Mouse (Mus musculus) thymus, adult 18-20 months (tissue): ENCODE results near the gene Smc3.

Experiments used
- DNase-seq, 2 experiments: peaks; one replicate each; pipeline ENCODE4 v3.0.0; 2022; ENCODE audit warnings: mixed read lengths in 2 of 2

Gene Smc3

GRCm38 (mm10) chr19:53657437-53657836, 57.2 kb downstream of the Smc3 start:
- no peak for DNase-seq

- DNase-seq: no peak
Observed at GRCm38 (mm10) chr19:53660722-53661420, 60.7 kb downstream of the Smc3 start.

GRCm38 (mm10) chr19:53661938-53662722, 61.9 kb downstream of the Smc3 start:
- no peak for DNase-seq

GRCm38 (mm10) chr19:53664831-53665230, 64.6 kb downstream of the Smc3 start:
- DNase-seq: no peak

- no peak for DNase-seq
Observed at GRCm38 (mm10) chr19:53665391-53665790, 65.2 kb downstream of the Smc3 start.

GRCm38 (mm10) chr19:53666708-53667107, 66.5 kb downstream of the Smc3 start:
- DNase-seq: no peak

- no peak for DNase-seq
Observed at GRCm38 (mm10) chr19:53668821-53669220, 68.6 kb downstream of the Smc3 start.

- no peak for DNase-seq
Observed at GRCm38 (mm10) chr19:53670625-53671141, 70.5 kb downstream of the Smc3 start.

GRCm38 (mm10) chr19:53671432-53671831, 71.2 kb downstream of the Smc3 start:
- no peak for DNase-seq

GRCm38 (mm10) chr19:53674131-53674925, 74.1 kb downstream of the Smc3 start:
- no peak for DNase-seq

GRCm38 (mm10) chr19:53676228-53676627, 76.0 kb downstream of the Smc3 start:
- DNase-seq: no peak

GRCm38 (mm10) chr19:53676718-53677634, 76.8 kb downstream of the Smc3 start, which contains the start of gene Rbm20:
TSS of gene Rbm20 (plus strand) at chr19:53677306.
- peak; percentile 7 to 9 for DNase-seq

- DNase-seq: no peak
Observed at GRCm38 (mm10) chr19:53679194-53679593, 79.0 kb downstream of the Smc3 start.

GRCm38 (mm10) chr19:53679981-53680380, 79.8 kb downstream of the Smc3 start:
- no peak for DNase-seq

GRCm38 (mm10) chr19:53682427-53682826, 82.2 kb downstream of the Smc3 start:
- no peak for DNase-seq

GRCm38 (mm10) chr19:53687592-53687991, 87.4 kb downstream of the Smc3 start:
- no peak for DNase-seq

GRCm38 (mm10) chr19:53690816-53691215, 90.6 kb downstream of the Smc3 start:
- DNase-seq: no peak

- no peak for DNase-seq
Observed at GRCm38 (mm10) chr19:53694020-53694419, 93.8 kb downstream of the Smc3 start.
